ENCODE assay signal across 8 mouse cellular contexts in the genomic region with DNA sequence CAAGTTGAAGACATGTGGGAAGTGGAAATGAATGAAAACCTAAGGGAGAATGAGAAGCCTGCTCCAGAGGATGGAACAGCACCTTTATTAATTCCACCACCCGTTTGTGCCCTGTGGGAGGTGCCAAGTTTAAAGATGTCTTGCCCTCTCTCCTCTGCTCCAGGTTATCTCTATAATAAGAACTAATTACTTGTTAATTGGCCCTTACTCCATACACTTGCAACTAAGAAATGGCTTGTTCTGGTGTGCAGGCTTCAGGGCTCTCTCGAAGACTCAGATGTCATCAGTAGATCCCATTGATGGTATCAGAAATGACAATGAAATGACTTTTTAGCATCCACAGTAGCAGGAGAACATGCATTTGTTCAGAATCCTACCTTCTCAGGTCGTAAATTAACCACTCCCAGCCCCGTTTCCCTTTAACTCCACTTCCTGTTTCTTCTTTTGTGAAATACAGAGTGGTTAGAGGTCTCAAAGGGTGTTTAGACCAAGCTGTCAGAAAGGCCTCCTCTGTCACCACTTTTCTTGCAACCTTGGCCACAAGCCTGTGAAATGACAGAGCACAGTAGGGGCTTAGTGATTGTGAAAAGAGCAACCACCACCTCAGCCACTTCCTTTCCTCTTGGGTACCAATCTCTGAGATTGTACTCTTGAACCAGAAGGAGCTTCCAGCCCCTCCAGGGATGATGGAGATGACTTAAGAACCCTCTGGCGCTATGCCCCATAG. TPM values are rescaled to one million over a fixed set of nuclear protein-coding genes. Genes with fewer than 3 reads are reported as not detected.
DNase-seq lines count a peak whose midpoint lies in the region; ATAC-seq and TF ChIP-seq lines count a peak whose summit lies in the region.

Gene Ifrd1, minus strand, starts transcription at position 51 of the 727 bp plus-strand sequence.

- WGBS in cerebellum, adult 2 months, result 84% methylated on average over 5 of the region's 5 CpGs
- 64% methylated on average over 5 of the region's 5 CpGs for WGBS in forebrain, postnatal 0 days
- WGBS in hindbrain, embryonic 13.5 days, result 76% methylated on average over 5 of the region's 5 CpGs
- WGBS in liver, embryonic 15.5 days (ENCODE audit: insufficient replicate concordance), result 41% methylated on average over 5 of the region's 5 CpGs
- WGBS in neural tube, embryonic 14.5 days, result 71% methylated on average over 5 of the region's 5 CpGs

- H3K4me3 ChIP-seq in cerebellum, adult 2 months (replicated peaks; ENCODE audit: insufficient read depth, low read depth, low read length), result no peak within 1 kb of the TSS
- H3K4me3 ChIP-seq in forebrain, postnatal 0 days (ENCODE audit: low read depth, low read length), result no peak within 1 kb of the TSS
- no peak within 1 kb of the TSS for H3K4me3 ChIP-seq in hindbrain, embryonic 13.5 days
- no peak within 1 kb of the TSS for H3K4me3 ChIP-seq in liver, embryonic 15.5 days (replicated peaks)
- no peak within 1 kb of the TSS for H3K4me3 ChIP-seq in neural tube, embryonic 14.5 days (ENCODE audit: low read depth, low read length)

- TF ChIP-seq CTCF in cerebellum, adult 2 months (IDR thresholded peaks at IDR 0.05; ENCODE audit: borderline replicate concordance, insufficient read depth, low read depth, low read length), result no peak
- no peak for TF ChIP-seq CTCF in forebrain, postnatal 0 days (IDR thresholded peaks at IDR 0.05; ENCODE audit: low read depth)

- no peaks in the 10 kb centered on the region for H3K9me3 ChIP-seq in forebrain, postnatal 0 days (ENCODE audit: low read length)
- H3K9me3 ChIP-seq in hindbrain, embryonic 13.5 days, result no peaks in the 10 kb centered on the region
- H3K9me3 ChIP-seq in liver, embryonic 15.5 days (replicated peaks), result no peaks in the 10 kb centered on the region
- no peaks in the 10 kb centered on the region for H3K9me3 ChIP-seq in neural tube, embryonic 14.5 days (ENCODE audit: control insufficient read depth, low read length)

- no peak for ATAC-seq in forebrain, postnatal 0 days
- ATAC-seq in hindbrain, embryonic 13.5 days (ENCODE audit: low FRiP score), result no peak
- ATAC-seq in liver, embryonic 15.5 days (ENCODE audit: insufficient read depth), result peak; percentile 56
- no peak for ATAC-seq in neural tube, embryonic 14.5 days (ENCODE audit: low read depth)

- no peaks in the 10 kb centered on the region for H3K27me3 ChIP-seq in cerebellum, adult 2 months (ENCODE audit: control insufficient read depth, insufficient read depth, low read length)
- H3K27me3 ChIP-seq in forebrain, postnatal 0 days (ENCODE audit: insufficient read depth, low read length), result no peaks in the 10 kb centered on the region
- no peaks in the 10 kb centered on the region for H3K27me3 ChIP-seq in hindbrain, embryonic 13.5 days
- H3K27me3 ChIP-seq in liver, embryonic 15.5 days, result no peaks in the 10 kb centered on the region
- H3K27me3 ChIP-seq in neural tube, embryonic 14.5 days (ENCODE audit: control insufficient read depth, insufficient read depth, low read length), result no peaks in the 10 kb centered on the region

- H3K4me2 ChIP-seq in forebrain, postnatal 0 days (ENCODE audit: low read depth), result no peak within 1 kb of the TSS
- no peak within 1 kb of the TSS for H3K4me2 ChIP-seq in hindbrain, embryonic 13.5 days
- H3K4me2 ChIP-seq in liver, embryonic 15.5 days, result peak within 1 kb of the TSS; percentile 36
- H3K4me2 ChIP-seq in neural tube, embryonic 14.5 days (ENCODE audit: low read depth, low read length), result no peak within 1 kb of the TSS

- no peak within 1 kb of the TSS for H3K9ac ChIP-seq in forebrain, postnatal 0 days
- no peak within 1 kb of the TSS for H3K9ac ChIP-seq in hindbrain, embryonic 13.5 days
- H3K9ac ChIP-seq in liver, embryonic 15.5 days, result no peak within 1 kb of the TSS
- no peak within 1 kb of the TSS for H3K9ac ChIP-seq in neural tube, embryonic 14.5 days (replicated peaks; ENCODE audit: low read depth, low read length)

- H3K27ac ChIP-seq in cerebellum, adult 2 months (ENCODE audit: insufficient read depth, low read length), result no peak within 1 kb of the TSS
- no peak within 1 kb of the TSS for H3K27ac ChIP-seq in forebrain, postnatal 0 days (ENCODE audit: low read depth, low read length)
- H3K27ac ChIP-seq in hindbrain, embryonic 13.5 days, result no peak within 1 kb of the TSS
- no peak within 1 kb of the TSS for H3K27ac ChIP-seq in liver, embryonic 15.5 days (replicated peaks)
- no peak within 1 kb of the TSS for H3K27ac ChIP-seq in neural tube, embryonic 14.5 days (ENCODE audit: low read depth, low read length)

- no peak for DNase-seq in cerebellum, adult 2 months
- DNase-seq in cerebellum, adult 8-10 months, result no peak
- DNase-seq in adrenal gland, adult 18-20 months (ENCODE audit: low spot score in 2 of 2), result no peak
- no peak for DNase-seq in forebrain, postnatal 0 days
- DNase-seq in frontal cortex, postnatal 14 days (ENCODE audit: low spot score in 2 of 2), result no peak

- TF ChIP-seq POLR2A in cerebellum, adult 2 months (IDR thresholded peaks at IDR 0.05; ENCODE audit: borderline replicate concordance, insufficient read depth, low read length), result no peak

- H3K4me1 ChIP-seq in cerebellum, adult 2 months (ENCODE audit: control insufficient read depth, insufficient read depth, low read length), result no peaks in the 10 kb centered on the region
- H3K4me1 ChIP-seq in forebrain, postnatal 0 days (ENCODE audit: insufficient read depth), result no peaks in the 10 kb centered on the region
- H3K4me1 ChIP-seq in hindbrain, embryonic 13.5 days (replicated peaks), result peaks cover 6% of the 10 kb centered on the region
- peaks cover 29% of the 10 kb centered on the region for H3K4me1 ChIP-seq in liver, embryonic 15.5 days (replicated peaks)
- H3K4me1 ChIP-seq in neural tube, embryonic 14.5 days (ENCODE audit: control insufficient read depth, insufficient read depth, low read length), result no peaks in the 10 kb centered on the region

- no peaks in the 10 kb centered on the region for H3K36me3 ChIP-seq in forebrain, postnatal 0 days (ENCODE audit: insufficient read depth)
- no peaks in the 10 kb centered on the region for H3K36me3 ChIP-seq in hindbrain, embryonic 13.5 days
- H3K36me3 ChIP-seq in liver, embryonic 15.5 days (replicated peaks), result no peaks in the 10 kb centered on the region
- H3K36me3 ChIP-seq in neural tube, embryonic 14.5 days (ENCODE audit: control insufficient read depth, insufficient read depth, low read length), result no peaks in the 10 kb centered on the region

RNA-seq across cellular contexts. Expression of gene Ifrd1, which starts in this region (rescaled TPM):
- polyA plus RNA-seq in cerebellum, adult 2 months (2012; rRNA removed), result 52.4 and 59.0 TPM in 2 replicates
- 100 to 1,000 TPM; 177 to 248 TPM for total RNA-seq in adrenal gland, adult 18-20 months (2021)
- 71.3 and 87.9 TPM in 2 replicates for total RNA-seq in forebrain, postnatal 0 days (2014; rRNA removed)
- polyA plus RNA-seq in forebrain, postnatal 0 days (2015; fragmentation: Nextera tagmentation; extraction: Ambion mirVana), result 156 TPM in 2 replicates
- polyA plus RNA-seq in hindbrain, embryonic 13.5 days (2015; fragmentation: Nextera tagmentation; extraction: Ambion mirVana), result 164 TPM in 2 replicates
- 38.4 and 43.8 TPM in 2 replicates for polyA plus RNA-seq in liver, embryonic 15.5 days (2015; fragmentation: Nextera tagmentation; extraction: Ambion mirVana)
- 174 and 182 TPM in 2 replicates for polyA plus RNA-seq in neural tube, embryonic 14.5 days (2014; fragmentation: Nextera tagmentation; extraction: Ambion mirVana)
